Mouse (Mus musculus) kidney, postnatal 10 days (tissue): ENCODE results near the gene Ephx4.
"Not testable (repeated sequence)": the region's sequence is repeated elsewhere in the genome, so short reads cannot be mapped to it uniquely, and the experiment has no call there.

Experiments
- DNase-seq: peaks from one replicate; pipeline ENCODE4 v3.0.0; 2021; ENCODE audit warnings: mixed read lengths

Gene Ephx4

GRCm38 (mm10) chr5:107402436-107402835 is at the start of gene Ephx4:
Gene Ephx4 (plus strand): TSS chr5:107402736.
- no peak for DNase-seq

- no peak for DNase-seq
These were observed 48.6 kb upstream of the Ephx4 start for GRCm38 (mm10) chr5:107353981-107354380.

GRCm38 (mm10) chr5:107355801-107356200 is 46.7 kb upstream of the Ephx4 start:
- DNase-seq, result no peak

- no peak for DNase-seq
These were observed 44.8 kb upstream of the Ephx4 start for GRCm38 (mm10) chr5:107357723-107358122.

- DNase-seq, result peak; percentile 94
These were observed 43.0 kb upstream of the Ephx4 start for GRCm38 (mm10) chr5:107359395-107360053.

GRCm38 (mm10) chr5:107360054-107360730 is 42.3 kb upstream of the Ephx4 start:
- DNase-seq, result no peak

- DNase-seq, result no peak
These were observed 32.5 kb upstream of the Ephx4 start for GRCm38 (mm10) chr5:107370040-107370439.

- no peak for DNase-seq
These were observed 31.2 kb upstream of the Ephx4 start for GRCm38 (mm10) chr5:107371335-107371734.

GRCm38 (mm10) chr5:107373256-107373655 is 29.3 kb upstream of the Ephx4 start:
- no peak for DNase-seq

- not testable (repeated sequence) for DNase-seq
These were observed 16.1 kb upstream of the Ephx4 start for GRCm38 (mm10) chr5:107386448-107386847.

- no peak for DNase-seq
These were observed 14.7 kb upstream of the Ephx4 start for GRCm38 (mm10) chr5:107387788-107388187.

GRCm38 (mm10) chr5:107389373-107389772 is 13.2 kb upstream of the Ephx4 start:
- DNase-seq, result no peak

GRCm38 (mm10) chr5:107394437-107394836 is 8.1 kb upstream of the Ephx4 start:
- no peak for DNase-seq

- peak; percentile 23 for DNase-seq
These were observed 743 bp downstream of the Ephx4 start for GRCm38 (mm10) chr5:107403011-107403946.

GRCm38 (mm10) chr5:107403947-107404684 is 1.6 kb downstream of the Ephx4 start:
- DNase-seq, result no peak

- no peak for DNase-seq
These were observed 2.8 kb downstream of the Ephx4 start for GRCm38 (mm10) chr5:107405361-107405760.

GRCm38 (mm10) chr5:107410305-107410704 is 7.8 kb downstream of the Ephx4 start:
- DNase-seq, result no peak

GRCm38 (mm10) chr5:107411326-107411725 is 8.8 kb downstream of the Ephx4 start:
- no peak for DNase-seq

- DNase-seq, result no peak
These were observed 9.7 kb downstream of the Ephx4 start for GRCm38 (mm10) chr5:107412285-107412684.

- no peak for DNase-seq
These were observed 12.6 kb downstream of the Ephx4 start for GRCm38 (mm10) chr5:107415098-107415497.

- DNase-seq, result no peak
These were observed 19.1 kb downstream of the Ephx4 start for GRCm38 (mm10) chr5:107421676-107422075.

- DNase-seq, result no peak
These were observed 28.7 kb downstream of the Ephx4 start, which contains the start of gene Lpcat2b for GRCm38 (mm10) chr5:107431249-107431648. Gene Lpcat2b (plus strand): TSS chr5:107431549.

GRCm38 (mm10) chr5:107434001-107434400 is 31.5 kb downstream of the Ephx4 start:
- DNase-seq, result no peak
